Mouse (Mus musculus) megakaryocyte, embryonic 14.5 days (primary cell): ENCODE measurements around the gene Klhl6. TPM values are rescaled to one million over a fixed set of nuclear protein-coding genes. Genes with fewer than 3 reads are reported as not detected.
A peak's percentile ranks its signal among the peaks of the same experiment; 100 is the strongest.

Experiments used
- H3K27me3 ChIP-seq: replicated peaks from 2 replicates; pipeline ENCODE3; 2012; ENCODE audit warnings: inconsistent platforms
- H3K36me3 ChIP-seq: replicated peaks from 2 replicates; pipeline ENCODE3; 2012; ENCODE audit warnings: low read length, inconsistent platforms, mixed read lengths
- H3K4me1 ChIP-seq: 2 replicates; pipeline ENCODE4 v1.6.1; 2012; ENCODE audit warnings: inconsistent platforms
- H3K4me3 ChIP-seq: replicated peaks from 2 replicates; pipeline ENCODE3; 2012; ENCODE audit warnings: moderate library complexity, mild to moderate bottlenecking, inconsistent platforms
- H3K9me3 ChIP-seq: 2 replicates; pipeline ENCODE4 v1.6.1; 2012; ENCODE audit warnings: inconsistent platforms
- FLI1 ChIP-seq: IDR thresholded peaks from 2 replicates; pipeline ENCODE4 v1.6.1; 2012; ENCODE audit warnings: low read length, inconsistent platforms, mixed read lengths
- GATA1 ChIP-seq: IDR thresholded peaks from 3 replicates; pipeline ENCODE4 v1.6.1; 2012; ENCODE audit warnings: mixed read lengths, low read length, inconsistent platforms, borderline replicate concordance
- polyA plus RNA-seq: library from polyadenylated mRNA; stranded (reverse); fragments of >175 nt; gene quantifications from 2 replicates; pipeline ENCODE4 v1.2.3, GENCODE M21; 2012; ENCODE audit warnings: low replicate concordance; ENCODE audit not compliant: insufficient read depth

Gene Klhl6
- polyA plus RNA-seq, 1 experiment = 16.0 TPM

- Histone ChIP-seq H3K36me3 (peaks cover 9% of the 10 kb centered on the region), H3K9me3 (peaks cover 7% of the 10 kb centered on the region; the same call in 1 of the 2 replicates), H3K4me3 (no peak overlapping the region), H3K27me3 (no peaks in the 10 kb centered on the region), H3K4me1 (peaks cover 27% of the 10 kb centered on the region)
- TF ChIP-seq FLI1 (no peak), GATA1 (no peak)
Observed at GRCm38 (mm10) chr16:19990536-19990935, 7.7 kb upstream of the Klhl6 start.

GRCm38 (mm10) chr16:19987589-19987988, 4.8 kb upstream of the Klhl6 start:
- peaks cover 9% of the 10 kb centered on the region for H3K36me3 ChIP-seq
- H3K4me3 ChIP-seq = no peak overlapping the region
- no peak for TF ChIP-seq FLI1
- no peak for TF ChIP-seq GATA1
- H3K4me1 ChIP-seq = peaks cover 28% of the 10 kb centered on the region
- no peaks in the 10 kb centered on the region for H3K27me3 ChIP-seq
- H3K9me3 ChIP-seq = peaks cover 7% of the 10 kb centered on the region; the same call in 1 of the 2 replicates

- peaks cover 16% of the 10 kb centered on the region for H3K36me3 ChIP-seq
- H3K4me1 ChIP-seq = peaks cover 24% of the 10 kb centered on the region
- peaks cover 5% of the 10 kb centered on the region; the same call in 1 of the 2 replicates for H3K9me3 ChIP-seq
- TF ChIP-seq FLI1 = no peak
- no peak for TF ChIP-seq GATA1
- H3K27me3 ChIP-seq = no peaks in the 10 kb centered on the region
- no peak overlapping the region for H3K4me3 ChIP-seq
Observed at GRCm38 (mm10) chr16:19984884-19985643, 2.2 kb upstream of the Klhl6 start.

- TF ChIP-seq GATA1 (no peak), FLI1 (no peak)
- peaks cover 39% of the 10 kb centered on the region for H3K4me1 ChIP-seq
Observed at GRCm38 (mm10) chr16:19983559-19983958, 722 bp upstream of the Klhl6 start.

GRCm38 (mm10) chr16:19981684-19982083, 1.2 kb downstream of the Klhl6 start:
- Histone ChIP-seq H3K36me3 (peaks cover 44% of the 10 kb centered on the region), H3K27me3 (no peaks in the 10 kb centered on the region), H3K4me1 (peaks cover 58% of the 10 kb centered on the region), H3K9me3 (no peaks in the 10 kb centered on the region), H3K4me3 (peak overlapping the region; percentile 96)
- TF ChIP-seq FLI1 (no peak), GATA1 (no peak)

More at GRCm38 (mm10) chr16:19983559-19983958, 722 bp upstream of the Klhl6 start:
- Histone ChIP-seq H3K9me3 (no peaks in the 10 kb centered on the region), H3K4me3 (peak overlapping the region; percentile 62), H3K36me3 (peaks cover 26% of the 10 kb centered on the region), H3K27me3 (no peaks in the 10 kb centered on the region)

- H3K36me3 ChIP-seq = peaks cover 51% of the 10 kb centered on the region
- no peaks in the 10 kb centered on the region for H3K27me3 ChIP-seq
- no peaks in the 10 kb centered on the region for H3K9me3 ChIP-seq
- H3K4me1 ChIP-seq = peaks cover 65% of the 10 kb centered on the region
- peak overlapping the region; percentile 96 for H3K4me3 ChIP-seq
- TF ChIP-seq GATA1 (no peak), FLI1 (no peak)
Observed at GRCm38 (mm10) chr16:19981006-19981405, 1.8 kb downstream of the Klhl6 start.

- TF ChIP-seq GATA1 (no peak), FLI1 (no peak)
- Histone ChIP-seq H3K4me1 (peaks cover 72% of the 10 kb centered on the region), H3K9me3 (no peaks in the 10 kb centered on the region), H3K4me3 (peak overlapping the region; percentile 96), H3K36me3 (peaks cover 64% of the 10 kb centered on the region), H3K27me3 (no peaks in the 10 kb centered on the region)
Observed at GRCm38 (mm10) chr16:19979755-19980154, 3.1 kb downstream of the Klhl6 start.

- Histone ChIP-seq H3K4me1 (peaks cover 79% of the 10 kb centered on the region), H3K27me3 (no peaks in the 10 kb centered on the region), H3K36me3 (peaks cover 88% of the 10 kb centered on the region), H3K9me3 (0 out of 2 replicates have a peak, but pooled peaks cover 3% of the 10 kb centered on the region), H3K4me3 (peak overlapping the region; percentile 79)
- no peak for TF ChIP-seq FLI1
- no peak for TF ChIP-seq GATA1
Observed at GRCm38 (mm10) chr16:19977282-19977681, 5.6 kb downstream of the Klhl6 start.

- Histone ChIP-seq H3K27me3 (no peaks in the 10 kb centered on the region), H3K4me3 (peak overlapping the region; percentile 79), H3K9me3 (0 out of 2 replicates have a peak, but pooled peaks cover 4% of the 10 kb centered on the region), H3K4me1 (peaks cover 83% of the 10 kb centered on the region), H3K36me3 (peaks cover 93% of the 10 kb centered on the region)
- TF ChIP-seq FLI1 = no peak
- no peak for TF ChIP-seq GATA1
Observed at GRCm38 (mm10) chr16:19976825-19977224, 6.0 kb downstream of the Klhl6 start.

GRCm38 (mm10) chr16:19975432-19975831, 7.4 kb downstream of the Klhl6 start:
- peaks cover 99% of the 10 kb centered on the region for H3K36me3 ChIP-seq
- H3K4me1 ChIP-seq = peaks cover 97% of the 10 kb centered on the region

More at GRCm38 (mm10) chr16:19975432-19975831, 7.4 kb downstream of the Klhl6 start:
- 0 out of 2 replicates have a peak, but pooled peaks cover 4% of the 10 kb centered on the region for H3K9me3 ChIP-seq
- peak overlapping the region; percentile 83 for H3K4me3 ChIP-seq
- TF ChIP-seq FLI1 = no peak
- no peak for TF ChIP-seq GATA1
- no peaks in the 10 kb centered on the region for H3K27me3 ChIP-seq
